Mouse (Mus musculus): ENCODE results near the gene Slc12a8. TPM values are rescaled to one million over a fixed set of nuclear protein-coding genes. Genes with fewer than 3 reads are reported as not detected.

Gene Slc12a8
- polyA plus RNA-seq, 1 experiment: 5.9 TPM

DNA sequence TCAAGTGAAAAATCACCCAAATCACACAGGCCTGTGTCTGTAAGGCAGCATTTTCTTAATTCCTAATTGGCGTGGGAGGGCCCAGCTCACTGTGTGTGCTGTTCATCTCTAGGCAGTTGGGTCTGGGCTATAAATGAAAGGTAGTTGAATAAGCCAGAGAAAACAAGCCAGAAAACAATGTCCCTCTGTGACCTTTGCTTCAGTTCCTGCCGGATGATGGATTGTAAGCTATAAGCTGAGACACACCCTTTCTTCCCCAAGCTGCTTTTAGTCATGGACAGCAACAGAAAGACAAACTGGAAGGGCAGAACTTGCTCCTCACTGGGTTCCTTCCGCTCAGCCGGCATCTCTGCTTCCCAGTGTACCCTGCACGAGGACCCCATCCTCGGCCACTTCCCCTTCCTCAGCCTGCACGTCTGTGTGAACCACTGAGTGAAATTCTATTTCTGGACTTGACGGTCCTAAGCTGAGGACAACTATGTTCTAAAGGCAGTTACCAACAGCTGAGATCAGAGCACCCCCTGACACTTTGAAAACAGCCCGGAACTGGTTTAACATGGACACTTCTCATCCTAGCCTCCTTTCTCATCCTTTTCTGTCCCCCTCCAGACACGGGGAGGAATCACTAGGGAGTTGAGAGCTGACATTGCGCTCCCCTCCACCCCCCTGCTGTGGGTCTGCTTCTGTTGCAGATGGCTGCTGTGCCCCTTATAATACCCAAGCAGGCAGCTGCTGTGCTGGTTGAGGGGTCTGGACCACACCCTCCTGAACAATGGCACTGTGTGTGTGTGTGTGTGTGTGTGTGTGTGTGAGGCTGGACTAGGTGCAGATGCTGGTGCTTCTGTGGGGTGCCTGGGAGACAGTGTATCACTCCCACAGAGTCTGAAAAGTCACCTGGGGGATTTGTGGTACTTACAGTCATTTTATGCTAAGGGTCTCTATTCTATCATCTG is 12.7 kb downstream of the Slc12a8 start:
- Histone ChIP-seq H3K27me3 (ENCODE audit: control insufficient read depth, insufficient read depth, low read length, poor library complexity, severe bottlenecking) (no peaks in the 10 kb centered on the region), H3K4me3 (ENCODE audit: low read depth, low read length) (no peak overlapping the region), H3K9me3 (replicated peaks; ENCODE audit: control insufficient read depth, insufficient read depth, low read length, poor library complexity, severe bottlenecking) (no peaks in the 10 kb centered on the region), H3K4me1 (ENCODE audit: control insufficient read depth, insufficient read depth, low read length) (no peaks in the 10 kb centered on the region), H3K27ac (ENCODE audit: insufficient read depth, low read length) (no peak overlapping the region), H3K36me3 (ENCODE audit: control insufficient read depth, insufficient read depth, low read length, poor library complexity, severe bottlenecking) (no peaks in the 10 kb centered on the region), H3K9ac (ENCODE audit: low read depth, poor library complexity, severe bottlenecking) (no peak overlapping the region)
- TF ChIP-seq CTCF (IDR thresholded peaks at IDR 0.05; ENCODE audit: low read depth, low read length) (no peak), EP300 (IDR thresholded peaks at IDR 0.05; ENCODE audit: insufficient read depth, low read depth, low read length) (no peak), POLR2A (IDR thresholded peaks at IDR 0.05; ENCODE audit: insufficient read depth, low read length) (no peak)

DNA sequence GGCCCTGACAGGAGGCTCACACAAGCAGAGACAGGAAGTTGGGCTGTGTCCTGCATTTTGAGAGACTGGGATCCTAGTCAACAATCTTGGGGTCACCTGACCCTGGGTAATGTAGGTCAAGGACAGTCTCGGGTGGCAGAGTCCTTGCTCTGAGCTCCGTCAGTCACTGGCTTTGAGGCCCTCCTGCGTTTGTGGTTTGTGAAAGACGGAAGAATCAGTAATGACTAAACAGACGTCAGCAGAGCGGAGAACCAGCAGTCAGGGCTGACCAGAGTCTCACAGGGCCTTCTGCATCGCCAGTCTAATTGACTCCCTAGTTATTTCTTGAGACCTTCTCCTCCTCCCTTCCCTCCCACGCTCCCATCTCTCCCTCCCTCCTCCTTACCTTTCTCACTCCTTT is 14.1 kb downstream of the Slc12a8 start:
- H3K9me3 ChIP-seq (replicated peaks; ENCODE audit: control insufficient read depth, insufficient read depth, low read length, poor library complexity, severe bottlenecking): no peaks in the 10 kb centered on the region
- no peak overlapping the region for H3K4me3 ChIP-seq (ENCODE audit: low read depth, low read length)
- H3K9ac ChIP-seq (ENCODE audit: low read depth, poor library complexity, severe bottlenecking): no peak overlapping the region
- H3K36me3 ChIP-seq (ENCODE audit: control insufficient read depth, insufficient read depth, low read length, poor library complexity, severe bottlenecking): no peaks in the 10 kb centered on the region
- no peak for TF ChIP-seq POLR2A (IDR thresholded peaks at IDR 0.05; ENCODE audit: insufficient read depth, low read length)
- TF ChIP-seq CTCF (IDR thresholded peaks at IDR 0.05; ENCODE audit: low read depth, low read length): no peak
- TF ChIP-seq EP300 (IDR thresholded peaks at IDR 0.05; ENCODE audit: insufficient read depth, low read depth, low read length): no peak
- H3K27me3 ChIP-seq (ENCODE audit: control insufficient read depth, insufficient read depth, low read length, poor library complexity, severe bottlenecking): no peaks in the 10 kb centered on the region
- no peaks in the 10 kb centered on the region for H3K4me1 ChIP-seq (ENCODE audit: control insufficient read depth, insufficient read depth, low read length)
- H3K27ac ChIP-seq (ENCODE audit: insufficient read depth, low read length): no peak overlapping the region

DNA sequence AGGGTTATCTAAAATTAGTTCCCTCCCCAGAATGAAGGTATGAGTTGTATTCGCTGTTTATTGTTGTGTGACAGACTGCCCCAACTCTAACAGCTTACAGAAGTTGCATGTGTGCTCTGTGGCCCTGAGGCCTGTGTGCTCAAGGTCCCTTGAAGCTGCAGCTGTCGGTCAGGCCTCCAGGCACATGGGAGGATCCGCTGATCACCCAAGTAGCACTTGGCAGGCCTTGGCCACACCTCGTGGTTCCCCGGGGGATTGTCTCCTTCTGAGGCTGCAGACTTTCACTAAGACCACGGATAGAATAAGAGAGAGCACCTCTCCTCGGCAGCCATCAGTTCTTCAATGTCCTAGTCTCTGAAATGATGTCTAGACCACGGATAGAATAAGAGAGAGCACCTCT is 19.3 kb downstream of the Slc12a8 start:
- no peak for TF ChIP-seq EP300 (IDR thresholded peaks at IDR 0.05; ENCODE audit: insufficient read depth, low read depth, low read length)
- no peak for TF ChIP-seq CTCF (IDR thresholded peaks at IDR 0.05; ENCODE audit: low read depth, low read length)
- TF ChIP-seq POLR2A (IDR thresholded peaks at IDR 0.05; ENCODE audit: insufficient read depth, low read length): no peak
- Histone ChIP-seq H3K36me3 (ENCODE audit: control insufficient read depth, insufficient read depth, low read length, poor library complexity, severe bottlenecking) (no peaks in the 10 kb centered on the region), H3K27me3 (ENCODE audit: control insufficient read depth, insufficient read depth, low read length, poor library complexity, severe bottlenecking) (no peaks in the 10 kb centered on the region), H3K9me3 (replicated peaks; ENCODE audit: control insufficient read depth, insufficient read depth, low read length, poor library complexity, severe bottlenecking) (no peaks in the 10 kb centered on the region), H3K4me1 (ENCODE audit: control insufficient read depth, insufficient read depth, low read length) (no peaks in the 10 kb centered on the region), H3K4me3 (ENCODE audit: low read depth, low read length) (no peak overlapping the region), H3K9ac (ENCODE audit: low read depth, poor library complexity, severe bottlenecking) (no peak overlapping the region), H3K27ac (ENCODE audit: insufficient read depth, low read length) (no peak overlapping the region)

DNA sequence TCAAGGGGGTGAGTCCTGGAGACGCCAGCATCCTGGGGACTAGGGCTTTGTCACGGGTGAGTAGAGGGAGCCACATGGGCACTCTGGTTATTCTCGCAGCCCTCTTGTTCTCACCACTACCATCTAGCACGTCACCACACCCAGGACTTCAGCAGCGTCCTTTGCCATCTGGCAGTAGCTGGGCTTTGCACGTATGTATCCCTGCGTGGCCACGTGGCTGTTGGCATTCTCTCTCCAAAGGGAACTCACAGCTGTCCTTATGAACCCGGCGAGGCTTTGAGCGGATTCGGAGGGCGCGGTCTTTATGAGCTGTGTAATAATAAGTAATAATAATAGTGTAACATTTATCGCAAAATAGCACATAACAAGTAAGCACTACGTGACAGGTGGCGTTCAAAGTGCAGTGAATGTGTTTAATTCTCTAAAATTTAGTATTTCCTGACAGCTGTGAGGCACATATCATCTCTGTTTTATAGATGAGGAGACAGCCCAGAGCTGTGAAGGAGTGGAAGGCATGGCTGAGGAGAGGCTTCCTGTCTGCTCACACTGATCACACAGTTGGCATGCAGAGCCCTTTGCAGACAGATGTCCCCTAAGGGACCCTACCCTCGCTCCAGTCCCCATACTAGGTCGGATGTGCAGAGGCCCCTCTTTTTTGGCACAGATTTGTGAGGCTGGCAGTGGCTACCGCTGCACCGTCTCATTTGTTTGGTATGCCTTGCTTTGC is 20.5 kb downstream of the Slc12a8 start:
- Histone ChIP-seq H3K9me3 (replicated peaks; ENCODE audit: control insufficient read depth, insufficient read depth, low read length, poor library complexity, severe bottlenecking) (no peaks in the 10 kb centered on the region), H3K4me3 (ENCODE audit: low read depth, low read length) (no peak overlapping the region), H3K36me3 (ENCODE audit: control insufficient read depth, insufficient read depth, low read length, poor library complexity, severe bottlenecking) (no peaks in the 10 kb centered on the region), H3K27me3 (ENCODE audit: control insufficient read depth, insufficient read depth, low read length, poor library complexity, severe bottlenecking) (no peaks in the 10 kb centered on the region), H3K4me1 (ENCODE audit: control insufficient read depth, insufficient read depth, low read length) (no peaks in the 10 kb centered on the region), H3K27ac (ENCODE audit: insufficient read depth, low read length) (no peak overlapping the region), H3K9ac (ENCODE audit: low read depth, poor library complexity, severe bottlenecking) (no peak overlapping the region)
- TF ChIP-seq EP300 (IDR thresholded peaks at IDR 0.05; ENCODE audit: insufficient read depth, low read depth, low read length) (no peak), POLR2A (IDR thresholded peaks at IDR 0.05; ENCODE audit: insufficient read depth, low read length) (no peak), CTCF (IDR thresholded peaks at IDR 0.05; ENCODE audit: low read depth, low read length) (no peak)

DNA sequence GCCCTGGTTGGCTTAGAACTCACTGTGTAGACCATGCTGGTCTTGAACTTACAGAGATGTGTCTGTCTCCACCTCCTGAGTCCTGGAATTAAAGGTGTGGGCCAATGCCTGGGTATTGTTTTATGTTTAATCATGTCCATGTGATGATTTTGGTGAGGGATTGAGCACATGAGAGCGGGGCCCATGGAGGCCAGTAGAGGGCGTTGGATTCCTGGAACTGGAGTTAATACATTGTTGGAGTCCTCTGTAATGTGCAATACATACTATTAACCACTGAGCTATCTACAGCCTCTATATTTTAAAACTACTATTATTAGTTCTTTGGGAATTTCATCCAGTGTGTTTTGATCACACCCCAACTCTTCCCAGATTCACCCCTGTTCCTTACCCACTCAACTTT is 27.2 kb downstream of the Slc12a8 start:
- Histone ChIP-seq H3K4me1 (ENCODE audit: control insufficient read depth, insufficient read depth, low read length) (no peaks in the 10 kb centered on the region), H3K4me3 (ENCODE audit: low read depth, low read length) (no peak overlapping the region), H3K27ac (ENCODE audit: insufficient read depth, low read length) (no peak overlapping the region), H3K9me3 (replicated peaks; ENCODE audit: control insufficient read depth, insufficient read depth, low read length, poor library complexity, severe bottlenecking) (no peaks in the 10 kb centered on the region; the same call in 1 of the 2 replicates), H3K9ac (ENCODE audit: low read depth, poor library complexity, severe bottlenecking) (no peak overlapping the region), H3K36me3 (ENCODE audit: control insufficient read depth, insufficient read depth, low read length, poor library complexity, severe bottlenecking) (no peaks in the 10 kb centered on the region), H3K27me3 (ENCODE audit: control insufficient read depth, insufficient read depth, low read length, poor library complexity, severe bottlenecking) (no peaks in the 10 kb centered on the region)
- TF ChIP-seq EP300 (IDR thresholded peaks at IDR 0.05; ENCODE audit: insufficient read depth, low read depth, low read length) (no peak), CTCF (IDR thresholded peaks at IDR 0.05; ENCODE audit: low read depth, low read length) (peak; percentile 6)

DNA sequence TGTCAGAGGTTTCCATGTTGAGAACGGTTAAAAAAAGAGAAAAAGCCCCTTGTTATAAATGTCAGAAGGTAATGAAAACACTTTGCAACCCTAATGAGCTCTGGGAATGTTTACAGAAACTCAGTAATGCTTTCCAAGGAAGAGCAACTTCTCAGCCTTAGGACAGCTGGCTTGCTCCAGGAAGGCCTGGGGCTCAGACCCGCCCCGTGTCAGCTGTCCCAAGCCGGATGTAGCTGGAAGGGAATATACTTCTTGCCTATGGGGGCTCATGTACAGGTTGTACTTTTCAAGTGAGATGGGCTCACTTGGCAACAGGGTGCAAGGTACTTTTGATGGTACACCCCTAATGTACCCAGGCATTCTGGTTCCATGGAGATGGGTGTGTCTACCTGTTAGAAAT is 28.4 kb downstream of the Slc12a8 start:
- H3K9me3 ChIP-seq (replicated peaks; ENCODE audit: control insufficient read depth, insufficient read depth, low read length, poor library complexity, severe bottlenecking): no peaks in the 10 kb centered on the region; the same call in 1 of the 2 replicates
- TF ChIP-seq EP300 (IDR thresholded peaks at IDR 0.05; ENCODE audit: insufficient read depth, low read depth, low read length): no peak
- no peak for TF ChIP-seq POLR2A (IDR thresholded peaks at IDR 0.05; ENCODE audit: insufficient read depth, low read length)
- no peak for TF ChIP-seq CTCF (IDR thresholded peaks at IDR 0.05; ENCODE audit: low read depth, low read length)
- no peak overlapping the region for H3K4me3 ChIP-seq (ENCODE audit: low read depth, low read length)
- H3K4me1 ChIP-seq (ENCODE audit: control insufficient read depth, insufficient read depth, low read length): no peaks in the 10 kb centered on the region
- H3K27ac ChIP-seq (ENCODE audit: insufficient read depth, low read length): no peak overlapping the region
- no peaks in the 10 kb centered on the region for H3K27me3 ChIP-seq (ENCODE audit: control insufficient read depth, insufficient read depth, low read length, poor library complexity, severe bottlenecking)
- no peaks in the 10 kb centered on the region for H3K36me3 ChIP-seq (ENCODE audit: control insufficient read depth, insufficient read depth, low read length, poor library complexity, severe bottlenecking)
- H3K9ac ChIP-seq (ENCODE audit: low read depth, poor library complexity, severe bottlenecking): no peak overlapping the region

All from ES-Bruce4 (cell line).